Mouse (Mus musculus): ENCODE data around the gene Tmem52. TPM values are rescaled to one million over a fixed set of nuclear protein-coding genes. Genes with fewer than 3 reads are reported as not detected.
"Not testable (repeated sequence)": the region's sequence is repeated elsewhere in the genome, so short reads cannot be mapped to it uniquely, and the experiment has no call there.

The Tmem52 gene
- polyA plus RNA-seq, 1 experiment from 2014 or later, result not detected

- no peak for DNase-seq
- Histone ChIP-seq H3K4me2 (no peak overlapping the region), H3K27me3 (ENCODE audit: insufficient read depth, low read length) (no peaks in the 10 kb centered on the region; the same call in 1 of the 2 replicates), H3K27ac (ENCODE audit: low read depth) (no peak overlapping the region), H3K4me1 (ENCODE audit: insufficient read depth) (no peaks in the 10 kb centered on the region), H3K36me3 (ENCODE audit: insufficient read depth) (no peaks in the 10 kb centered on the region), H3K4me3 (ENCODE audit: low read depth, low read length) (no peak overlapping the region), H3K9ac (no peak overlapping the region), H3K9me3 (ENCODE audit: low read depth, low read length) (no peaks in the 10 kb centered on the region)
- 56% methylated on average over 3 of the region's 3 CpGs for WGBS
- no peak for TF ChIP-seq CTCF (IDR thresholded peaks at IDR 0.05; ENCODE audit: low read depth)
- ATAC-seq (ENCODE audit: insufficient read depth), result no peak
Measured at GRCm38 (mm10) chr4:155472716-155473290, 3.9 kb downstream of the Tmem52 start.

- TF ChIP-seq CTCF (IDR thresholded peaks at IDR 0.05; ENCODE audit: low read depth), result no peak
- DNase-seq, result peak; percentile 17
- WGBS, result 44% methylated on average over 5 of the region's 5 CpGs
Measured at GRCm38 (mm10) chr4:155473319-155473718, 4.4 kb downstream of the Tmem52 start.

GRCm38 (mm10) chr4:155473796-155474195 is 4.9 kb downstream of the Tmem52 start:
- not testable (repeated sequence) for H3K4me1 ChIP-seq (ENCODE audit: insufficient read depth); ATAC-seq (ENCODE audit: insufficient read depth)
- 41% methylated on average over 2 of the region's 2 CpGs for WGBS

More at GRCm38 (mm10) chr4:155473319-155473718, 4.4 kb downstream of the Tmem52 start:
- no peak overlapping the region for H3K9ac ChIP-seq
- H3K4me3 ChIP-seq (ENCODE audit: low read depth, low read length), result no peak overlapping the region
- ATAC-seq (ENCODE audit: insufficient read depth), result no peak
- no peaks in the 10 kb centered on the region for H3K9me3 ChIP-seq (ENCODE audit: low read depth, low read length)
- H3K27ac ChIP-seq (ENCODE audit: low read depth), result no peak overlapping the region
- no peaks in the 10 kb centered on the region for H3K36me3 ChIP-seq (ENCODE audit: insufficient read depth)
- H3K27me3 ChIP-seq (ENCODE audit: insufficient read depth, low read length), result no peaks in the 10 kb centered on the region; the same call in 1 of the 2 replicates
- H3K4me2 ChIP-seq, result no peak overlapping the region
- no peaks in the 10 kb centered on the region for H3K4me1 ChIP-seq (ENCODE audit: insufficient read depth)

GRCm38 (mm10) chr4:155481381-155482124 is 12.6 kb downstream of the Tmem52 start:
- Histone ChIP-seq H3K4me2 (peak overlapping the region; percentile 52), H3K4me1 (ENCODE audit: insufficient read depth) (0 out of 2 replicates have a peak, but pooled peaks cover under 1% of the 10 kb centered on the region), H3K27ac (ENCODE audit: low read depth) (no peak overlapping the region), H3K36me3 (ENCODE audit: insufficient read depth) (no peaks in the 10 kb centered on the region), H3K4me3 (ENCODE audit: low read depth, low read length) (0 out of 2 replicates have a peak overlapping the region, but pooled peaks have one; percentile 10), H3K27me3 (ENCODE audit: insufficient read depth, low read length) (no peaks in the 10 kb centered on the region), H3K9ac (no peak overlapping the region), H3K9me3 (ENCODE audit: low read depth, low read length) (no peaks in the 10 kb centered on the region)
- DNase-seq (peak; percentile 90), ATAC-seq (ENCODE audit: insufficient read depth) (peak; percentile 83)
- peak; percentile 98 for TF ChIP-seq CTCF (IDR thresholded peaks at IDR 0.05; ENCODE audit: low read depth)
- WGBS, result 20% methylated on average over 28 of the region's 28 CpGs

More at GRCm38 (mm10) chr4:155473796-155474195, 4.9 kb downstream of the Tmem52 start:
- H3K9ac ChIP-seq; DNase-seq; H3K4me3 ChIP-seq (ENCODE audit: low read depth, low read length); H3K9me3 ChIP-seq (ENCODE audit: low read depth, low read length); H3K4me2 ChIP-seq; H3K27me3 ChIP-seq (ENCODE audit: insufficient read depth, low read length); H3K27ac ChIP-seq (ENCODE audit: low read depth); H3K36me3 ChIP-seq (ENCODE audit: insufficient read depth): not testable (repeated sequence)

GRCm38 (mm10) chr4:155482125-155482480 is 13.2 kb downstream of the Tmem52 start:
- Histone ChIP-seq H3K27me3 (ENCODE audit: insufficient read depth, low read length) (no peaks in the 10 kb centered on the region), H3K9me3 (ENCODE audit: low read depth, low read length) (no peaks in the 10 kb centered on the region), H3K4me2 (no peak overlapping the region; the same call in 1 of the 2 replicates), H3K9ac (no peak overlapping the region), H3K27ac (ENCODE audit: low read depth) (no peak overlapping the region), H3K4me3 (ENCODE audit: low read depth, low read length) (no peak overlapping the region), H3K36me3 (ENCODE audit: insufficient read depth) (no peaks in the 10 kb centered on the region), H3K4me1 (ENCODE audit: insufficient read depth) (0 out of 2 replicates have a peak, but pooled peaks cover 5% of the 10 kb centered on the region)
- 90% methylated on average over 6 of the region's 6 CpGs for WGBS
- DNase-seq (no peak), ATAC-seq (ENCODE audit: insufficient read depth) (no peak)
- TF ChIP-seq CTCF (IDR thresholded peaks at IDR 0.05; ENCODE audit: low read depth), result no peak

- Histone ChIP-seq H3K9ac (no peak overlapping the region), H3K36me3 (ENCODE audit: insufficient read depth) (no peaks in the 10 kb centered on the region), H3K4me2 (no peak overlapping the region), H3K27ac (ENCODE audit: low read depth) (no peak overlapping the region), H3K4me1 (ENCODE audit: insufficient read depth) (peaks cover 10% of the 10 kb centered on the region), H3K27me3 (ENCODE audit: insufficient read depth, low read length) (no peaks in the 10 kb centered on the region), H3K4me3 (ENCODE audit: low read depth, low read length) (no peak overlapping the region), H3K9me3 (ENCODE audit: low read depth, low read length) (no peaks in the 10 kb centered on the region)
- ATAC-seq (ENCODE audit: insufficient read depth), result no peak
- no peak for TF ChIP-seq CTCF (IDR thresholded peaks at IDR 0.05; ENCODE audit: low read depth)
- no peak for DNase-seq
- 77% methylated on average over 8 of the region's 8 CpGs for WGBS
Measured at GRCm38 (mm10) chr4:155482733-155483540, 14.0 kb downstream of the Tmem52 start.

GRCm38 (mm10) chr4:155485521-155485920 is 16.6 kb downstream of the Tmem52 start:
- Histone ChIP-seq H3K9ac (no peak overlapping the region), H3K27me3 (ENCODE audit: insufficient read depth, low read length) (no peaks in the 10 kb centered on the region), H3K36me3 (ENCODE audit: insufficient read depth) (no peaks in the 10 kb centered on the region), H3K4me2 (no peak overlapping the region), H3K4me1 (ENCODE audit: insufficient read depth) (peaks cover 24% of the 10 kb centered on the region), H3K27ac (ENCODE audit: low read depth) (no peak overlapping the region), H3K4me3 (ENCODE audit: low read depth, low read length) (no peak overlapping the region), H3K9me3 (ENCODE audit: low read depth, low read length) (no peaks in the 10 kb centered on the region)
- WGBS, result 69% methylated on average over 3 of the region's 3 CpGs
- TF ChIP-seq CTCF (IDR thresholded peaks at IDR 0.05; ENCODE audit: low read depth), result no peak
- no peak for ATAC-seq (ENCODE audit: insufficient read depth)
- DNase-seq, result no peak

Data from lung, embryonic 14.5 days (tissue).